Mouse (Mus musculus) spleen, adult 2 months (tissue): ENCODE measurements at regions not wholly inside any gene's neighbourhood (a gene's known extent, or its start where the extent isn't known, plus 50 kb on each side); places are given as distances from the start of the nearest gene placed in this dataset.
A peak's percentile ranks its signal among the peaks of the same experiment; 100 is the strongest.

Source experiments
- DNase-seq, 2 experiments: peaks; one replicate each; pipeline versions ENCODE4 v3.0.0 to v3.0.0-alpha.2; 2012 to 2021; ENCODE audit warnings: low spot score in 2 of 2, low read depth in 1 of 2
- H3K27ac ChIP-seq: fragments of 200-500 bp; 2 replicates; pipeline ENCODE4 v1.5.1; 2012; ENCODE audit warnings: low read length, inconsistent platforms; ENCODE audit not compliant: insufficient read depth
- H3K27me3 ChIP-seq: fragments of 200-500 bp; 2 replicates; pipeline ENCODE4 v1.6.1; 2012; ENCODE audit warnings: mild to moderate bottlenecking, moderate library complexity, low read length, inconsistent platforms; ENCODE audit not compliant: control insufficient read depth, insufficient read depth
- H3K36me3 ChIP-seq: fragments of 200-500 bp; 2 replicates; pipeline ENCODE4 v1.6.1; 2012; ENCODE audit warnings: mild to moderate bottlenecking, low read length, inconsistent platforms; ENCODE audit not compliant: control insufficient read depth, insufficient read depth
- H3K4me1 ChIP-seq: fragments of 200-500 bp; 2 replicates; pipeline ENCODE4 v1.6.1; 2011; ENCODE audit warnings: inconsistent platforms; ENCODE audit not compliant: control insufficient read depth, insufficient read depth, insufficient read length
- H3K4me3 ChIP-seq: fragments of 200-500 bp; 2 replicates; pipeline ENCODE4 v1.5.1; 2011; ENCODE audit warnings: mild to moderate bottlenecking, inconsistent platforms; ENCODE audit not compliant: insufficient read depth, insufficient read length; ENCODE audit errors: extremely low read depth
- CTCF ChIP-seq: fragments of 200-500 bp; IDR thresholded peaks from 2 replicates; pipeline ENCODE4 v1.5.1; 2011; ENCODE audit warnings: mild to moderate bottlenecking, inconsistent platforms; ENCODE audit not compliant: insufficient read depth, insufficient read length, insufficient replicate concordance; ENCODE audit errors: extremely low read depth
- POLR2A ChIP-seq: fragments of 200-500 bp; IDR thresholded peaks from 2 replicates; pipeline ENCODE4 v1.6.1; 2011; ENCODE audit warnings: low read depth, low read length, inconsistent platforms
- WGBS: fragments of 180-500 bp; shearing (Covaris S2); methylation state at CpG from one replicate; pipeline ENCODE4 v1.1.7; 2018; 5-methylcytosine and 5-hydroxymethylcytosine counted together

- H3K36me3 ChIP-seq: no peaks in the 10 kb centered on the region
- TF ChIP-seq POLR2A: no peak
- TF ChIP-seq CTCF: no peak
- no peak overlapping the region for H3K4me3 ChIP-seq
- H3K27ac ChIP-seq: no peak overlapping the region
- WGBS: 82% methylated on average over 6 of the region's 6 CpGs
- no peak for DNase-seq
- no peaks in the 10 kb centered on the region for H3K4me1 ChIP-seq
- no peaks in the 10 kb centered on the region for H3K27me3 ChIP-seq
These were observed 473.3 kb upstream of the Kif2a start for GRCm38 (mm10) chr13:107495161-107495732.

GRCm38 (mm10) chr13:107493765-107494164, 471.8 kb upstream of the Kif2a start:
- no peak for TF ChIP-seq CTCF
- TF ChIP-seq POLR2A: no peak

DNA sequence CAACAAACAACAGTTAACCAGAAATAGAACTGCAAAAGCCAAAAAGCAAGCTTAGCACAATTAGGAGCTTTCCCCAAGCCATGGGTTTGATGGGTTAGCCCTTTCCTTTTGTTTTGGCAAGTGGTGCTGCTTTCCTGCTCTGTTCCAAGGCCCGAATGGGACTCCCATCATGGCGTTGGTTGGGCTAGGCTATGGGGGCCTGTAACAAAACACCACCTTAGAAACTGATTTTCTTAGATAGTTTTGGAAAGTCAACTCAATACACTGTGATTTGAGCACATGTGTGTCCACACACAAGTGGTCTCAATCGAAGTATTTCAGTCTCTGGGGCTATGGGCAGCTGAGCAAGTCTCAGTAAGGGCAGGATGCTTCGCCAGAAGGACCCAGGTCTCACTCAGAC, 470.5 kb upstream of the Kif2a start:
- no peak overlapping the region for H3K4me3 ChIP-seq
- DNase-seq: no peak
- no peaks in the 10 kb centered on the region for H3K36me3 ChIP-seq
- no peaks in the 10 kb centered on the region for H3K4me1 ChIP-seq
- TF ChIP-seq POLR2A (no peak), CTCF (no peak)
- H3K27ac ChIP-seq: no peak overlapping the region
- no peaks in the 10 kb centered on the region for H3K27me3 ChIP-seq
- 80% methylated on average over 4 of the region's 4 CpGs for whole genome bisulfite sequencing

More at GRCm38 (mm10) chr13:107493765-107494164, 471.8 kb upstream of the Kif2a start:
- no peaks in the 10 kb centered on the region for H3K4me1 ChIP-seq
- no peaks in the 10 kb centered on the region for H3K36me3 ChIP-seq
- peak in 1 of 2 experiments; percentile 5 for DNase-seq
- no peak overlapping the region for H3K27ac ChIP-seq
- no peak overlapping the region for H3K4me3 ChIP-seq
- WGBS: 84% methylated on average over 13 of the region's 13 CpGs
- no peaks in the 10 kb centered on the region for H3K27me3 ChIP-seq

- Histone ChIP-seq H3K4me1 (no peaks in the 10 kb centered on the region), H3K27ac (no peak overlapping the region), H3K4me3 (no peak overlapping the region), H3K36me3 (no peaks in the 10 kb centered on the region), H3K27me3 (no peaks in the 10 kb centered on the region)
- WGBS: 86% methylated on average over 7 of the region's 7 CpGs
- no peak for TF ChIP-seq CTCF
- no peak for TF ChIP-seq POLR2A
- no peak for DNase-seq
These were observed 469.5 kb upstream of the Kif2a start for GRCm38 (mm10) chr13:107491423-107491822.

GRCm38 (mm10) chr13:107485400-107486017, 463.6 kb upstream of the Kif2a start:
- 83% methylated on average over 4 of the region's 4 CpGs for WGBS
- no peak for DNase-seq
- Histone ChIP-seq H3K27me3 (no peaks in the 10 kb centered on the region), H3K27ac (no peak overlapping the region), H3K4me3 (no peak overlapping the region), H3K36me3 (no peaks in the 10 kb centered on the region), H3K4me1 (no peaks in the 10 kb centered on the region)
- no peak for TF ChIP-seq CTCF
- TF ChIP-seq POLR2A: no peak

DNA sequence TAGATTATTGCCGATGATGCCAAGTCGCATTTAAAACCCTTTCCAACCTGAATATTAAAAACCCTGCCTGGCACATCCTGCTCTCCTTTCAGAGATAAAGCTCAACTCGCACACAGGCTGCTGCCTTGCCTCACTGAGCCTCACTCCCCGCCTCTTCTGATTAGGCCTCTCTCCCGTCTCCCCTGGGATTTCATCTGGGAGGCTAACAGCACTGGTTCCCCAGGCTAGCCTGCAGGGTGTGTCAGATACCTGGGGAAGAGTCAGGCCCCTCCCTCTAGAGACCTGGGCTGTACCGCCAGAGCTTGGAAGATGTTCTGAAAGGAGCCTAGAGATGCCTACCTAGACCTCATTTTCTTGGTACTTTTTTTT, 462.7 kb upstream of the Kif2a start:
- DNase-seq: no peak
- Histone ChIP-seq H3K36me3 (no peaks in the 10 kb centered on the region), H3K4me1 (no peaks in the 10 kb centered on the region), H3K4me3 (no peak overlapping the region), H3K27ac (no peak overlapping the region), H3K27me3 (no peaks in the 10 kb centered on the region)
- WGBS: 81% methylated on average over 6 of the region's 6 CpGs
- TF ChIP-seq POLR2A (no peak), CTCF (no peak)

- TF ChIP-seq CTCF (no peak), POLR2A (no peak)
- 82% methylated on average over 12 of the region's 12 CpGs for WGBS
These were observed 462.2 kb upstream of the Kif2a start for GRCm38 (mm10) chr13:107483967-107484629.

More at GRCm38 (mm10) chr13:107483967-107484629, 462.2 kb upstream of the Kif2a start:
- DNase-seq: no peak
- H3K27ac ChIP-seq: no peak overlapping the region
- H3K36me3 ChIP-seq: no peaks in the 10 kb centered on the region
- H3K4me1 ChIP-seq: no peaks in the 10 kb centered on the region
- no peak overlapping the region for H3K4me3 ChIP-seq
- H3K27me3 ChIP-seq: no peaks in the 10 kb centered on the region
